9 mouse cellular contexts compared by ENCODE assay signal in genomic region chr1:82288421-82288990, GRCm38 (mm10). TPM values are rescaled to one million over a fixed set of nuclear protein-coding genes. Genes with fewer than 3 reads are reported as not detected.
DNase-seq lines count a peak whose midpoint lies in the region; ATAC-seq lines count a peak whose summit lies in the region.
"Had no signal": no experiment of that assay in that cellular context is flagged by ENCODE, and none has a peak within 500 bp of the region (broad histone marks: within the 10 kb centered on the region; RNA-seq: fewer than 3 reads in every experiment).

No protein-coding gene starts in this region.

- H3K36me3 ChIP-seq in hindbrain, embryonic 12.5 days: peaks cover 13% of the 10 kb centered on the region; the same call in 1 of the 2 replicates

- H3K9ac ChIP-seq in hindbrain, embryonic 12.5 days: peak overlapping the region; percentile 35; the same call in 1 of the 2 replicates

- no peaks in the 10 kb centered on the region for H3K27me3 ChIP-seq in hindbrain, embryonic 12.5 days

- ATAC-seq in hindbrain, embryonic 12.5 days (ENCODE audit: low FRiP score): no peak
- no peak for ATAC-seq in CD4-positive, CD25-positive, alpha-beta regulatory T cell, adult 4 months

- 93% methylated on average over 18 of the region's 18 CpGs for WGBS in hindbrain, embryonic 12.5 days

- H3K9me3 ChIP-seq in hindbrain, embryonic 12.5 days (replicated peaks): no peaks in the 10 kb centered on the region

- H3K4me3 ChIP-seq in hindbrain, embryonic 12.5 days: peak overlapping the region; percentile 70

- peaks cover 61% of the 10 kb centered on the region for H3K4me1 ChIP-seq in hindbrain, embryonic 12.5 days

- H3K4me2 ChIP-seq in hindbrain, embryonic 12.5 days (replicated peaks): peak overlapping the region; percentile 64

- DNase-seq in adrenal gland, adult (ENCODE audit: inconsistent age in 2 of 2, low spot score in 1 of 2): peak; percentile 15 to 44
- no peak for DNase-seq in adrenal gland, adult 8-10 months
- peak; percentile 31 for DNase-seq in retina, postnatal 1 day
- DNase-seq in retina, embryonic 14.5 days (ENCODE audit: low spot score): no peak
- peak; percentile 30 for DNase-seq in lung, postnatal 14 days
- no peak for DNase-seq in spleen, postnatal 36 days (ENCODE audit: low spot score in 2 of 2)

- H3K27ac ChIP-seq in hindbrain, embryonic 12.5 days: no peak overlapping the region

RNA-seq across cellular contexts. Expression of gene Irs1, which starts 2.7 kb away (rescaled TPM):
- total RNA-seq in adrenal gland, adult 8-10 months (2022): 10 to 100 TPM in 3 of 4 experiments, 1 to 10 TPM in 1; 7.9 to 17.1 (median 13.2) TPM
- polyA plus RNA-seq in hindbrain, embryonic 12.5 days (2016; fragmentation: Nextera tagmentation; extraction: Ambion mirVana): 17.8 and 18.2 TPM in 2 replicates
- polyA plus RNA-seq in CD4-positive, CD25-positive, alpha-beta regulatory T cell, adult 4 months (2017; shearing (Covaris generic)): not detected

RNA-seq across cellular contexts. Expression of gene Rhbdd1, which starts 27.7 kb away (rescaled TPM):
- total RNA-seq in adrenal gland, adult 8-10 months (2022): 10 to 100 TPM; 36.5 to 39.7 (median 36.7) TPM
- 7.2 and 7.9 TPM in 2 replicates for polyA plus RNA-seq in hindbrain, embryonic 12.5 days (2016; fragmentation: Nextera tagmentation; extraction: Ambion mirVana)
- polyA plus RNA-seq in CD4-positive, CD25-positive, alpha-beta regulatory T cell, adult 4 months (2017; shearing (Covaris generic)): 10 to 100 TPM; 15.5 to 29.8 TPM

RNA-seq across cellular contexts. Expression of gene Gm9747, which starts 55.6 kb away (rescaled TPM):
- total RNA-seq in adrenal gland, adult 8-10 months (2022): not detected
- 37.5 and 37.6 TPM in 2 replicates for polyA plus RNA-seq in hindbrain, embryonic 12.5 days (2016; fragmentation: Nextera tagmentation; extraction: Ambion mirVana)
- polyA plus RNA-seq in CD4-positive, CD25-positive, alpha-beta regulatory T cell, adult 4 months (2017; shearing (Covaris generic)): not detected
- total RNA-seq: layer of hippocampus, adult 8-10 months had no signal

Comparison
In these comparisons a context has a peak if more than half of its experiments do, and no peak if none do; other contexts are left out.
1. DNase-seq: peak in adrenal gland, adult (2 of 2), retina, postnatal 1 day (single experiment) and lung, postnatal 14 days (single experiment); none in adrenal gland, adult 8-10 months (single experiment), retina, embryonic 14.5 days (single experiment) and spleen, postnatal 36 days (0 of 2).
2. RNA of gene Irs1, which starts 2.7 kb away (polyA plus RNA-seq): 17.8 to 18.2 TPM in hindbrain, embryonic 12.5 days; not detected in CD4-positive, CD25-positive, alpha-beta regulatory T cell, adult 4 months; every median in the first group is over 10 times any median in the second.
3. RNA of gene Gm9747, which starts 55.6 kb away (polyA plus RNA-seq): 37.5 to 37.6 TPM in hindbrain, embryonic 12.5 days; not detected in CD4-positive, CD25-positive, alpha-beta regulatory T cell, adult 4 months; every median in the first group is over 10 times any median in the second.